Mouse (Mus musculus) T-cell, adult 66 days (primary cell): ENCODE data around the gene Tbp. TPM values are rescaled to one million over a fixed set of nuclear protein-coding genes. Genes with fewer than 3 reads are reported as not detected.

ENCODE experiments used
- total RNA-seq, 2 experiments: library from RNA; stranded (reverse); gene quantifications; 3 replicates in 1 of 2; 4 replicates in 1 of 2; pipeline ENCODE4 v1.2.4; 2023

Tbp gene
- 10 to 100 TPM; 48.4 to 54.3 TPM for total RNA-seq

DNA sequence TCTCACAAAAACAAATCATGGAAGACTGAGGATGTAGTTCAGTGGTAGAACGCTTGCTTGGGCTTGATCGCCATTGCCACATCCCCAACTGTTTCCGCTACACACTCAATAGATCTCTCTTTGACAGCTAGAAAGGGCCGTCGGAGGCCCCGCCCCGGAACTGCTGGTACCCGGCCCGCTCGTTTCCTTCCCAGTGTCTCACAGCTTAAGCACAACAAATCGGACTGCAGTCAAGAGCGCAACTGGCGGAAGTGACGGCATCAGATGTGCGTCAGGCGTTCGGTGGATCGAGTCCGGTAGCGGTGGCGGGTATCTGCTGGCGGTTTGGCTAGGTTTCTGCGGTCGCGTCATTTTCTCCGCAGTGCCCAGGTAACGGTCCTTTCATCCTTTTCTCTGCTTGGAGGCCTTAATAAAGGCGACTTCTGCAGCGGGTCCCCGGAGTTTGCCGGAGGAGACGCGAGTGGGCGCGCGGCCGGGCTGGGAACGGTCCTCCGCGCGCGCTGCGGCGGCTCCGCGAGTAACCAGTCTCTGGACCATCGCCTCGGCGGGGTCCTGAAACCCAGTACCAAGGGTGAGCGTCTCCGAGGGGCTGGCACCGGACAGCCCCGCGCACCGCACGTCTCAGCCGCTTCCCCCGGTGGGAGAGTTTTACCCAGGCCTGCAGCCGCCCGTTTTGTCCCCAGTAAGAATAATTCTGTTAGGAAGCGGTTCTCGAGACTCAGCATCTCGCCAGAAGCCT, at the start of gene Tbp, which contains the start of gene Psmb1:
Tbp (plus strand) TSS at position 233 of the 739 bp plus-strand sequence.
Psmb1 (minus strand) TSS at position 96 of the 739 bp plus-strand sequence.

GRCm38 (mm10) chr17:15526986-15527810, 27.5 kb downstream of the Tbp start, which contains the start of gene Pdcd2:
Gene Pdcd2 (minus strand): TSS chr17:15527301.

GRCm38 (mm10) chr17:15564014-15564927, 64.6 kb downstream of the Tbp start, which contains the start of gene Prdm9:
Gene Prdm9 (minus strand): TSS chr17:15564354.

Other genes starting within 250 kb of the Tbp start
- 1 to 10 TPM in 1 of 2 experiments, under 1 TPM in 1; 0.52 to 1.7 TPM for gene Dll1, start 123.0 kb upstream of the Tbp start, total RNA-seq
- 10 to 100 TPM; 36.7 to 37.5 TPM for gene Fam120b, start 103.7 kb upstream of the Tbp start, total RNA-seq
- 100 to 1,000 TPM; 129 to 136 TPM for gene Psmb1, start 137 bp upstream of the Tbp start, total RNA-seq
- 10 to 100 TPM; 48.9 to 59.4 TPM for gene Pdcd2, start 27.4 kb downstream of the Tbp start, total RNA-seq
- gene Prdm9, start 64.5 kb downstream of the Tbp start, total RNA-seq, result 10 to 100 TPM; 13.4 to 15.1 TPM
- gene Chd1, start 205.1 kb downstream of the Tbp start, total RNA-seq, result 100 to 1,000 TPM; 108 to 114 TPM